Mouse (Mus musculus) right cerebral cortex, adult 18-20 months (tissue): ENCODE measurements around the gene Nudt15.

Experiments used
- DNase-seq: peaks from one replicate; pipeline ENCODE4 v3.0.0; 2022; ENCODE audit warnings: mixed read lengths

Nudt15 gene

DNA sequence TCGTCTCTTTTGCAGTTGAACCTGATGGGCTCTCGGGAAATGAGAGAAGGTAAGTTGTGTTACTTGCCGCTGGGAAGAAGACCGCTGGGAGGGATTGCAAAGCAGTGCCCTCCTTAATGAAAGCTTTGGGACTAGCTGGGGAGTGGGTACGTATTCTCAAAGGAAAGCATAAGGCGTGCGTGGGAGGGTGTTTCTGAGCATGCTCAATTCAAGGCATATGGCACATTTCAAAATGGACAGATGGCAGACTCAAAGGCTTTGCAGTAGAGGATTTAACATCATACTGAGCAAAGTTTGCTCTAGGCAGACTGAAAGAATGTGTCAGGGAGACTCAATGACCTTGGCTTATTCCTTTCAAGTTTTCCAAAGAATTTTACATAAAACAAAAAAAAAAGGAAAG lies 78.5 kb downstream of the Nudt15 start:
- peak; percentile 83 for DNase-seq
